Mouse (Mus musculus): ENCODE data around the gene Nppb.

Gene Nppb

DNA sequence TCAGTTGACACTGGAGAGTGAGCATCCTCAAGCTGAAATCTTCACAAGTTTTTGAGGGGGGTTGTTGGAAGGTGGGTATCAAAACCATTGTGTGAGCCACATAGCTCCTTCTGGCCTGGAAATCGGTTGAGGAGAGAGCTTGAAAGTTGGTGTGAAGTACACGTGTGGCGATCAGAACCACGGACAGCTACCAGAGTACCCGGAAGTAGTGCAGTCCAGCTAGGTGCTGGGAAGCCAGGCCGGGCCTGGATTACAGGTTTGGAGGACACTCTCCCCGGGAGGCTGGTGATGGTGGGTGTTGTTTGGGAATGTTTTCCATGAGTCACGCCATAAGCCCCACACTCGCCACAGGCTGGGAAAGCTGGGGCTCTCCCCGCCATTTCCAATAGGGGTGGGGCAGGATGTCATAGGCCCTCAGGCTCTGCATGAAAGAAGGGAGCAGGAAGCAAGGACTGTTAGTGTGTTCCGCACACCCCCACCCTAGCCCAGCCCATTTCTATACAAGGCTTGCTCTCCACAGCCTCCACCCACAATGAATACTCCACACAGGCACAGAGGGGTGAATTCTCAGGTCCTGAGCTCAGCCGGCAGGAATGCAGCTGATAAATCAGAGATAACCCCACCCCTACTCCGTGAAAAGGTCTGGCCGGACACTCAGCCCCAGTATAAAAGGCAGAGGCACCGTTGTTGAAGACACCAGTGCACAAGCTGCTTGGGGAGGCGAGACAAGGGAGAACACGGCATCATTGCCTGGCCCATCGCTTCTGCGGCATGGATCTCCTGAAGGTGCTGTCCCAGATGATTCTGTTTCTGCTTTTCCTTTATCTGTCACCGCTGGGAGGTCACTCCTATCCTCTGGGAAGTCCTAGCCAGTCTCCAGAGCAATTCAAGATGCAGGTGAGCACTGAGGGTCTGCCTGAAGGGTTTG, at the start of gene Nppb:
Gene Nppb, plus strand, starts transcription at position 584 of the 928 bp plus-strand sequence.
- DNase-seq: no peak

DNA sequence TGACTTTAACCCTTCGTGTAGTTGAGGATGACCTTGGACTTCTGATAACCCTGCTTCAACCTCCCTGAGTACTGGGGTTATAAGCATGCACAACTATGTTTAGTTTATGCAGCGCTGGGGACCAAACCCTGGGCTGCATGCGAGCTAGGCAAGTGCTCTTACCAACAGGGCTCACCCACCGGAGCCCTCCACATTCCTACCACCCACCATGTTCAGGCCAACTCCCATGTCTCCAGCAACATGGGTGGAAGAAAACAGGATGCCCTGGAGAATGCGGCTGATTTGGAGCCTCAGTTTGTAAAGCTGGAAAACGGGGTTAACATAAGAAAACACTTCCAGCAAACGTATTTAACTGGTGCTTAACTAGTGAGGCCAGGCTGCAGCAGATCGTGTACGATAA, 49.7 kb upstream of the Nppb start:
- DNase-seq: no peak

GRCm38 (mm10) chr4:147936331-147936954, 49.1 kb upstream of the Nppb start, which contains the start of gene Plod1:
Gene Plod1 (minus strand): TSS chr4:147936767.
- peak; percentile 53 for DNase-seq

DNA sequence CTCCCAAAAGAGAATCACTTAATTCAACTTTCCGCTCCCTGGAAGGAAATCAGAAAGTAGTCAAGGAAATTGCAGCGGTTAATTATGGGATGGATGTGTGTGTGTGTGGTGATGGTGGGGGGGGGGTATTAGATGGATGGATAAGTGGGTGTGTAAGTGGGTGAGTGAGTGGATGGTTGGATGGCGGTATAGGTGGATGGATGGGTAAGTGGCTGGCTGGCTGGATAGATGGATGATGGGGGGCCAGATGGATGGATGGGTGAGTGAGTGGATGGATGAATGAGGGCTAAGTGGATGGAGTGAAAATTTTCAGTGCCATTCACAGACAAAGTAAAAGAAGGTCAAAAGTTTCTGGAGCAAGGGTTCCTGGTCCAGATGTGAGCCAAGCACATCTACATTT, 48.6 kb upstream of the Nppb start:
- DNase-seq: no peak

DNA sequence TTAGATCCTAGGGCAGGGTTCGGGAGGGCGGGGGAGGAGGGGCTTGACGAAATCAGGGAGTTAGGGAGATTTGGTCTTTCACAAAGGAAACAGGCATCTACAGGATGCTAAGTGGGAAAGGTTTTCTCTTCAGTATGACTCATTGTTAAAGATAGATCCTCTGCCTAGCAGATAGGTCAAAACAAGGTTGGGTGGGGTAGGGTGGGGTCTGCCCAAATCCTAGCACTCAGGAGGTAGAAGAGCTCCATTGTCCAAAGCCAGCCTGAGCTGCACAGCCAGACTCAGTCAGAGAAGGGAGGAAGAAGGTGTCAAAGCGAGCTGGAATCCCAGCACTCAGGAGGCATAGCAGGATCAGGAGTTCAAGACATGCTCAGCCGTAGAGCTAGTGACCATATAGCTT, 48.1 kb upstream of the Nppb start:
- no peak for DNase-seq

DNA sequence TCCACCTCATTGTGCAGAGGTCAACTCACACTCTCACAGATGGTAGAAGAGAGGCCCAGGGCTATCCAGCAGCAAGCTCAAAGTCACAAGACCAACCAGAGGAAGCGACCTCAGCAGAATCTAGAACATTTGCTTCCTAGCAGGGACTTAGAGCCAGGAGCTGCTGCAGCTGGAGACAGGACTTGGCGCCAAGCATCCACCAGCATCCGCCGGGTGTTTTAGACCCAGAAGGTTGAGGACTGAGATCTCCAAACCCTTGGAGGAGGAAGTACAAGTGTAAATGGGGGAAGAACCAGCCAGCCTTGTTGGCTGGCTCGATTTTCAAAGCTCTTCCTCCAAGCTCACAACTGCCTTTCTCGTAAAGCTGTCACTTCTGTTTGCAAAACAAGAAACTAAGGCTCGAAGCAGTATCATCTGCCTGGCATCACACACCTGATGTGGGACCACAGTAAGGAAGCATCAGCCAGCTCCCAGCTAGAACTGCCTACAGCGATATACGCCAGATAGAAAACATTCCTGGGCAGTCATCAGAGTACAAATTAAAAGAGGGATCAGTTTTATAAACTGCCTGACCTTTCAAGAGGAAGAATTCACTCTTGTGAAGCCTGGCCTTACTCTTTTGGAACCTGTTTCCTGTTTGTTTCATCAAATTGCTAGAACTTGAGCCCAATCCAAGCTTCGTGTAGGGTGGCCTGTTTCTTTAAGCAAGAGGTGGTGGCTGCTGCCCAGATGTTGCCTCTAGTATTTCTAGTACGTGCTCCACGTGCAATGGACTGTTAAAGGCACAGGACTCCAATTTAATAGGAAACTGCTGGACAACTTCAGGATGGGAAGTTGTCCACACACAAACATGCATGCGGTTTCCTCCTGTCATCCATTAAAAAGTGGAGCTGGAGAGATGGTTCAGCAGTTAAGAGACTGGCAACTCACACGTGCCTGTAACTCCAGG, 47.2 kb upstream of the Nppb start:
- no peak for DNase-seq

DNA sequence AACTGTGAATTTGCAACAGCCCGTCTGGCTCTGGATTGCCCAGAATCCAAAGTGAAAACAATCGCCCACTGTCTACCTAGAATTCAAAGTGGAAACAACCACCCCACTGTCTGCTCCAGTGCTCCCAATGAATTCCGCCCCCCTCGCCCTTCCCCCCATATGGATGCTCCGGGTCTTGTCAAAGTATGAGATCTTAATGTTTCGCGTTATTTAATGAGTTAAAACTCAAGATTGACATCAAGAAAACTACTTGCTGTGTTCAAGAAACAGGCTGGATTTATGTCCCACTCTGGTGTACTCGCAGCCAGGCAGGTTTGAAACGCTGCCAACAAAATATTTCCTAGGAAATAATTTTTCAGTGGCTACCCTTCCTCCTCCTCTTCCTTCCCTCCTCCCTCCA, 45.5 kb upstream of the Nppb start:
- DNase-seq: no peak

DNA sequence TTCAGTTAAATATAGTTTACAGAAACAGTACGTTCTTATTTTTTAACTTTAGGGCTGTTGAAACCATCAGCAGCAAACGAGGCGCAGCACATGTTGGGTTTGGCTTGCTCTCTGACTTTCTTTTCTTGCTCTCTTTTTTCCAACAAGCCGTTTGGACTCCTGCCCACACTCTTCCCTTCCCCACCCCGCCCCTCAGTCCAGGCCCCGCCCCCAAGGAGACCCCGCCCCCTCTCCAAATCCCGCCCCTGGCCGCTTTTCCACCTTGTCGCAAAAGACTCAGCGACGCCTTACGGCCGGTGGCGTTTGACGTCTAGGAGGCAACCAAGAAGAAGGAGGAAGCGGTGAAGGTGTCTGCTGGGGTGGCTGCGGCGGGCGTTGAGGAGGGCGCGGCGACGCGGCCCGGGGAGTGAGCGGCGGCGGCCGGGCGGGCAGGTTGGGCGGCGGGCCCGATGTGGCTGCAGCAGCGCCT, 45.0 kb upstream of the Nppb start, which contains the start of gene 2510039O18Rik:
Gene 2510039O18Rik, plus strand, starts transcription at position 320 of the 469 bp plus-strand sequence.
- peak; percentile 72 for DNase-seq

DNA sequence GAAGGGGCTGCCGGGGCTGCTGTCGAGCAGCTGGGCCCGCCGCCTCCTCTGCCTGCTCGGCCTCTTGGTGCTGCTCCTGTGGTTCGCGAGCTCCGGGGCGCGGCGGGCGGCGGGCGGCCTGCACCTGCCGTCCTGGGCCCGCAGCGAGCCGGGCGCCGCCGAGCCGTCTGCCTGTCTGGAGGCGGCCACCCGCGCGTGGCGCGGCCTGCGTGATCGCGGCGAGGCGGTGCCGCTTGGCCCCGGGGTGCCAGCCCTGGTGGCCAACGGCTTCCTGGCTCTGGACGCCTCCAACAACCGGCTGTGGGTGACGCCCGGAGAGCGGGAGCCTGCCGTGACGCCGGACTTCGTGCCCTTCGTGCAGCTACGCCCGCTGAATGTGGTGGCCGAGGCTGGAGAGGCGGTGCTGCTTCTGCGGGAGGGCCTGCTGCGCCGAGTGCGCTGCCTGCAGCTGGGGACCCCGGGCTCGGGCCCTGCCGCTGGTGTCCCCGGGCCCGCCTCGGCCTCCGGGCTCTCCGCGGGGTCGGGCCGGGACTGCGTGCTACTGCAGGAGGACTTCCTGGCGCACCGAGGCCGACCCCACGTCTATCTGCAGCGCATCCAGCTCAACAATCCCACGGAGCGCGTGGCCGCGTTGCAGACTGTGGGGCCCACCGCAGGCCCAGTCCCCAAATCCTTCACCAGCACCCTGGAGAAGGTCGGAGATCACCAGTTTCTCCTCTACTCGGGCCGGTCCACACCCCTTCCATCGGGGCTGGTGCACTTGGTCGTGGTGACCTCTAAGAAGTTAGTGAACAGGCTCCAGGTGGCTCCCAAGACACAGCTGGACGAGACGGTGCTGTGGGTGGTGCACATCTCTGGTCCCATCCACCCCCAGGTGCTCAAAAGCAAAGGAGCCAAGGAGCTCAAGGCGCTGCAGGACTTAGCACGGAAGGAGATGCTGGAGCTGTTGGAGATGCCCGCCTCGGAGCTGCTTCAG, 44.3 kb upstream of the Nppb start:
- DNase-seq: peak; percentile 24

- no peak for DNase-seq
Observed at GRCm38 (mm10) chr4:147943005-147943404, 42.6 kb upstream of the Nppb start.

- no peak for DNase-seq
Observed at GRCm38 (mm10) chr4:147947511-147947910, 38.1 kb upstream of the Nppb start.

DNA sequence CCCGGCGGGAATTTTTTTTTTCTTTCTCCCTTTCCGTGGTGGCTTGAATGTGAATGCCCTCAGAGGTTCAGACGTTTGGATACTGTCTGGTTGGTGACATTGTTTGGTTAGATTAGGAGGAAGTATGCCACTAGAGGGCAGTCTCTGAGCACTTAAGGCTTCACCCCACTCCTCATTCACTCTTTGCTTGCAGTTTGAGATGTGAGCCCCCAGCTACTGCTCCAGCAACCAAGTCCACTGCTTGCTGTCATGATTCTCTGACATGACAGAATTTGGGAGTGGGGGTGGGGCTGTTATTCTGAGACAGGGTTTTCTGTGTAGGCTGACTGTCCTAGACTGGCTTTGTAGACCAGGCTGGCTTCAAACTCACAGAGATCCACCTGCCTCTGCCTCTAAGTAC, 32.0 kb upstream of the Nppb start:
- no peak for DNase-seq

- DNase-seq: no peak
Observed at GRCm38 (mm10) chr4:147957141-147957540, 28.4 kb upstream of the Nppb start.

GRCm38 (mm10) chr4:147959881-147960831, 25.4 kb upstream of the Nppb start:
- DNase-seq: peak; percentile 35

GRCm38 (mm10) chr4:147962781-147963180, 22.8 kb upstream of the Nppb start:
- DNase-seq: no peak

DNA sequence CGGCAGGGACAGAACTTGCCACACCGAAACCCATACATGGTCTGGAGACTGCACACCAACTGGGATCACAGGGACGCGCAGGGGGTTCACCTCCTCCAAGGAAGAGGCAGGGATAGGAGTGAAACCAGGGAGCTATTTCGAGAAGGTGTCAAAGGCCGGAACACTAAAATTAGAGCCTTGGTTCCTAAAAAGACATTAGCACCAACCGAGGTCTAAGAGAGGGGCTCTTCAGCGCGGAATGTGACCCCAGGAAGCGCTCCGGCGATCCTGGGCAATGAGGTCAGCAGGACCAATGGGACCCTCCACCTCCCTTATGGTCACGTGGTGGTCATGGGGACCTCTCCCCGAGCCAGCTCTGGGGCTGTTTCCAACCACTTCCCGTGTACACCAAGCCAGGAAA, 22.0 kb upstream of the Nppb start:
- DNase-seq: no peak

DNA sequence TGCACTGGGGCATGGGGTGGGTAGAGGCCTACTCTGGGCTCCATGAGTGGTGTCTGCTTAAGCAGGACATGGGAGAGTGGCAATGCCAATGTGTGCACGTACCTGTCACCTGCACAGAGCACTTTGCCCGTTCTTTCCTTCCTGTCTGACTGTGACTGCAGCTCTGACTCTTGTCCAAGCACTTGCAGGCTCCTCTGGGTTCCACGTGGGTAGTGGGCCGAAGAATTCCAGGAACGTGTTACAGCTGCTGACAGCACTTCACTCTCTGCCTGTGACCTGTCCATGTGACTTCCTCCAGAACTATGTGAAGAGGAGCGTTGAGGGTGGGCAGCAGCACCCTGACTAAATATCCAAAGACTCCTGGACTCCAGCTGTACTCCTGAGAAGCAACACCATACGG, 19.9 kb upstream of the Nppb start:
- no peak for DNase-seq

DNA sequence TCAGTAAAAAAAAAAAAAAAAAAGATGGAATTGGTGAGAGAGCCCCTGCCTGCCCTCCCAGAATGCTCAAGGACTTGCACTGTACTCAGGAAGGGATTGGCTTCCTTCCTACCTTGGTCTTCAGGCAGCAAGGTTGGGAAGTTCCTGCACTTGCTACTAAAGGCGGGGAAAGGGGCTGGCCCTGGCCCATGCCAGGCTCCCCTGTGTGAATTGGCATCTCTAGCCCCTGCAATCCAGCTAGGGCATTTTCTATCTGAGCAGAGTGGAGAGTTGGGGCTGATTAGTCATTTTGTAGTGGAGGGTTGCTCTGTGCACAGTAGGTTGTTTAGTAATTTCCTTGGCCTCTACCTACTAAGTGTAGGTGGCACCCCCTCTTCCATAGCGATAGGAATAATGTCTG, 16.8 kb upstream of the Nppb start:
- no peak for DNase-seq

DNA sequence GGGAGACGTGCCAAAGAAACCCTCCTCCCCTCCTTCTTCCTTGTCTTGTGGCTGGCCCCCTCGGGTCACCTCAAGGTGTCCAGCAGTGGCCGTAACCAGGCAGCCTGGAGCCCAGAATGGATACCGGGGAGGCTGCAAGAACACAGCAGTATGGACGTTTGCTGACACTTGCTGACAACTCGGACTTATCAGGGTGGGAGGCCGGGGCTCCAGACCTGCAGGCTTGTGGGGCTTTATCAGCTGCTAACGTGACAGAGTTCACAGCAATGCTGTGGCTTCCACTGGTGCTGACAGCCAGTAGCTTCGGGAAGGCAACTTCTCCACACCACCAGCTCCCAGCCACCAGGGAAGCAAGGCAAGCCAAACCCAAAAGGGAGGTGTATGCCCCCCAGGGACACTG, 16.3 kb upstream of the Nppb start:
- no peak for DNase-seq

DNA sequence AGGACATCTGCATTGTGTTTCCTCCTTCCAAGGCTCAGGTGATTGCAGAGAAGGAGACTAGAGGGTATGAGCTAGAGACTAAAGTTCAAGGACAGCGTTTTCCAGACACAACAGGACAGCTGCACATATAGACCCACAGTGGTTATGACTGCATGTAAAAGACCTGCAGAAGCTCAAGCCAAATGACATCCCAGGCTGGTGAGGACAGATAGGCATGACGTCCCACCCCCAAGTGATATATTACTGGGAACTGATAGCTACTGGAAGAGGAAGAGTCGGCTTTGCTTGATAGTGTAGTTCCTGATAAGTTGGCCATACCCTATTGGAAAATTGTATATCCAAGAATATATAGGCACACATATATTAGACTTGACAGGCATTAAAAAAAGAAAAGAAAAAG, 9.4 kb upstream of the Nppb start:
- DNase-seq: no peak
